Mouse (Mus musculus) heart, postnatal 0 days (tissue): ENCODE data around the gene Fam47c.

ENCODE experiments used
- CTCF ChIP-seq: IDR thresholded peaks from 2 replicates; pipeline ENCODE4 v1.5.1; 2016; ENCODE audit warnings: antibody characterized with exemption, control low read depth, low read depth
- EP300 ChIP-seq: IDR thresholded peaks from 2 replicates; pipeline ENCODE4 v1.6.1; 2016; ENCODE audit warnings: antibody characterized with exemption, low read depth

DNA sequence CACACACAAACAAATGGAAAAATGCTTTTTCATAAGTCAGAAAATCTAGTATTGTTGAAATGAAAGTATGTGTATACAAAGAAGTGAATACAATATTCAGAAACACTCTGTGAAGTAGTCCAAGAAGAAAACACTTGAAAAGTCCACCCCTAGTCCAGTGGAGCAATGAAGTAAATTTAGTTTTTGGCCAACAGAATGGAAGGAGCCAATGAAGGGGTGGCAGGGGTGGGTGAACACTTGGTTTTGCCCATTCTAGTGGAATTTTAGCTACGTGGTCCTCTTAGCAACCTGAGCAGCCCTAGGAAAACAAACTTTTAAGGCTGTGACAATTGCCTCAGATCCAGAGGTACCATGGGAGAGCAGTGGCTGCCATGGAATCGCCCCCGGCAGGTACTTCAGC lies at the start of gene Fam47c:
- no peak for TF ChIP-seq CTCF
- no peak for TF ChIP-seq EP300
